Mouse (Mus musculus) myocyte (in vitro differentiated cells): Measurements from ENCODE around the gene Cfap206. TPM values are rescaled to one million over a fixed set of nuclear protein-coding genes. Genes with fewer than 3 reads are reported as not detected.

Experiments
- H3K27me3 ChIP-seq: one replicate; pipeline ENCODE4 v1.6.1; 2011; ENCODE audit not compliant: control insufficient read depth, insufficient read depth, insufficient read length
- H3K36me3 ChIP-seq: one replicate; pipeline ENCODE4 v1.6.1; 2011; ENCODE audit not compliant: control insufficient read depth, insufficient read depth
- H3K4me2 ChIP-seq: one replicate; pipeline ENCODE4 v1.6.1; 2011; ENCODE audit warnings: low read depth, control low read depth
- H3K4me3 ChIP-seq: one replicate; pipeline ENCODE4 v1.5.1; 2011; ENCODE audit warnings: mild to moderate bottlenecking, control low read depth, moderate library complexity
- H3K79me2 ChIP-seq: one replicate; pipeline ENCODE4 v1.6.1; 2011; ENCODE audit not compliant: control insufficient read depth, insufficient read depth
- H3ac ChIP-seq: one replicate; pipeline ENCODE4 v1.6.1; 2011; ENCODE audit not compliant: control insufficient read depth, insufficient read length
- CEBPB ChIP-seq: IDR thresholded peaks from 2 replicates; pipeline ENCODE4 v1.6.1; 2011; ENCODE audit warnings: mild to moderate bottlenecking, moderate library complexity; ENCODE audit not compliant: poor library complexity, insufficient read depth, severe bottlenecking
- E2F4 ChIP-seq: IDR thresholded peaks from one replicate; pipeline ENCODE4 v1.6.1; 2011; ENCODE audit warnings: mild to moderate bottlenecking, control low read depth, moderate library complexity; ENCODE audit not compliant: insufficient read depth
- MAX ChIP-seq: IDR thresholded peaks from one replicate; pipeline ENCODE4 v1.6.1; 2011; ENCODE audit warnings: low read depth, mild to moderate bottlenecking, control low read depth
- MYOD1 ChIP-seq, 3 experiments: IDR thresholded peaks; one replicate each; pipeline ENCODE4 v1.6.1; 2011; ENCODE audit warnings: control low read depth in 2 of 3, low read depth in 2 of 3, mild to moderate bottlenecking in 2 of 3, moderate library complexity in 1 of 3; ENCODE audit not compliant: insufficient read length in 2 of 3, control insufficient read depth in 1 of 3
- MYOG ChIP-seq, 3 experiments: IDR thresholded peaks; one replicate each; pipeline ENCODE4 v1.6.1; 2011; ENCODE audit warnings: control low read depth in 2 of 3, low read depth in 2 of 3, mild to moderate bottlenecking in 2 of 3; ENCODE audit not compliant: insufficient read length in 2 of 3, control insufficient read depth in 1 of 3, insufficient read depth in 1 of 3
- POLR2A ChIP-seq: IDR thresholded peaks from one replicate; pipeline ENCODE4 v1.6.1; 2011; ENCODE audit warnings: low read depth, mild to moderate bottlenecking, control low read depth, moderate library complexity; ENCODE audit not compliant: insufficient read length
- POLR2AphosphoS2 ChIP-seq: IDR thresholded peaks from one replicate; pipeline ENCODE4 v1.6.1; 2011; ENCODE audit warnings: low read depth, control low read depth; ENCODE audit not compliant: insufficient read length
- REST ChIP-seq: IDR thresholded peaks from one replicate; pipeline ENCODE4 v1.6.1; 2011; ENCODE audit warnings: mild to moderate bottlenecking, control low read depth, moderate library complexity; ENCODE audit not compliant: insufficient read depth, insufficient read length
- SRF ChIP-seq: IDR thresholded peaks from one replicate; pipeline ENCODE4 v1.6.1; 2011; ENCODE audit warnings: low read depth; ENCODE audit not compliant: control insufficient read depth, insufficient read length
- TCF12 ChIP-seq: IDR thresholded peaks from one replicate; pipeline ENCODE4 v1.6.1; 2011; ENCODE audit warnings: mild to moderate bottlenecking, control low read depth; ENCODE audit not compliant: poor library complexity, insufficient read depth, severe bottlenecking
- TCF3 ChIP-seq: IDR thresholded peaks from one replicate; pipeline ENCODE4 v1.6.1; 2011; ENCODE audit warnings: low read depth, control low read depth; ENCODE audit not compliant: insufficient read length
- USF1 ChIP-seq: IDR thresholded peaks from one replicate; pipeline ENCODE4 v1.6.1; 2011; ENCODE audit warnings: low read depth, mild to moderate bottlenecking, control low read depth, moderate library complexity
- polyA plus RNA-seq: library from polyadenylated mRNA; unstranded; fragments of >200 nt; fragmentation: generic; extraction: Trizol; gene quantifications from one replicate; pipeline ENCODE4 v1.2.1, GENCODE M21; 2012; ENCODE audit warnings: missing spikeins

Gene Cfap206
- polyA plus RNA-seq, 1 experiment = 0.05 TPM

DNA sequence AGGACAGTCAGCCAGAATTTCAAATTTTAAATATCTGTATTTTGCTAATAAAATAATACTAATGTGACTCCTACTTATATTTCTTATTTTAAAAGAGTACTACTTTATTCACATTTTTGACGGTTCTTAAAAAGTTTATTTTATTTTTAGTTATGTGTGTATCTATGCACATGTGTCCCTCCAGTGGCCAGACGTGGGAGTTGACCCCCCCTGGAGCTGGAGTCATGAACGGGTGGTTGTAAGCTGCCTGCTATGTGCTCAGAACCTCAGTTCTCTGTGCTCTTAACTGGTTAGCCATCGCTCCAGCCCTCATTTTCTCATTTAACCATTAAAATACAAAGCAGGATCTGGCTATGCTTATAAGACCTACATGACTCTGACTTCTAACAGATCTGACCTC, 27.0 kb downstream of the Cfap206 start:
- peaks cover 4% of the 10 kb centered on the region for H3K27me3 ChIP-seq
- no peak overlapping the region for H3K4me2 ChIP-seq
- H3K79me2 ChIP-seq = no peaks in the 10 kb centered on the region
- H3K36me3 ChIP-seq = no peaks in the 10 kb centered on the region
- no peak overlapping the region for H3ac ChIP-seq
- TF ChIP-seq POLR2AphosphoS2 = no peak
- no peak for TF ChIP-seq MYOD1 (IDR thresholded peaks at IDR 0.05; ENCODE audit: control insufficient read depth in 1 of 3, insufficient read length in 2 of 3, low read depth in 2 of 3)
- no peak for TF ChIP-seq SRF
- TF ChIP-seq CEBPB = no peak
- no peak overlapping the region for H3K4me3 ChIP-seq

DNA sequence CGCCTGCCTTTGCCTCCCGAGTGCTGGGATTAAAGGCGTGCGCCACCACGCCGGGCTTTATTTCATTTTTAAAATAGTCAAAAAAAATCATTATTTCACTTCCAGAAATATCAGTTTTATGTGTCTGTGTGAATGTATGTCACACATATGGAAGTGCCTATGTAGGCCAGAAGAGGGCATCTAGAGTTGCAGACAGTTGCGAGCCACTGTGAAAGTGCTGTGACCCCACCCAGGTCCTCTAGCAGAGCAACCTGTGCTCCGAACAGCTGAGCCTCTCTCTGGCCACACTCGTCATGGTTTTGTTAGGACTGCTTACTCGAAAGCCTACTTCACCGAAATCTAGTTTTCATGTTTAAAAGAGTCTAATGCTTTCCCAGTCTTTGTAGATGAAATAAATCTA, 27.8 kb downstream of the Cfap206 start:
- Histone ChIP-seq H3K79me2 (no peaks in the 10 kb centered on the region), H3K27me3 (peaks cover 4% of the 10 kb centered on the region), H3K4me2 (no peak overlapping the region), H3K4me3 (no peak overlapping the region), H3ac (no peak overlapping the region), H3K36me3 (no peaks in the 10 kb centered on the region)
- TF ChIP-seq POLR2A = no peak
- TF ChIP-seq POLR2AphosphoS2 = no peak
- TF ChIP-seq REST = no peak
- no peak for TF ChIP-seq TCF3

DNA sequence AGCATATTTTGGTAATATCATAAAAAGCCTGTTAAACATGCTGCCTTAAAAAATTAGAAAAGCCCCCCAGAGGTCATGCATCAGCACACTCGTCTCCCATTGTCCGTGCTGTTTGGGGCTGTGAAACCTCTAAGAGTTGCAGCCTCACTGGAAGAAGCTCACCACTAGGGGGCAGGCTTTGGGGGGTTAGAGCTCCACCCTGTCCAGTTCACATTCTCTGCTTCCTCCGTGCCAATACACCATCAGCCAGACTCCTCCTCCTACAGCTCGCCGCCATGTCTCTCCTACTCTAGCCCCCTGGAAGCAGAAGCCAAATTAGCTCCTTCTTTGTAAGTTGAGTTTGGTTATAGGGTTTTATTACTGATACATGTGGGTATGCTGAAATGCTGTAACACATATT, 28.5 kb downstream of the Cfap206 start:
- Histone ChIP-seq H3K4me3 (no peak overlapping the region), H3ac (no peak overlapping the region), H3K4me2 (no peak overlapping the region), H3K79me2 (no peaks in the 10 kb centered on the region), H3K27me3 (peaks cover 4% of the 10 kb centered on the region), H3K36me3 (no peaks in the 10 kb centered on the region)
- TF ChIP-seq POLR2A (no peak), TCF3 (no peak), CEBPB (no peak), POLR2AphosphoS2 (no peak), SRF (no peak), MYOG (IDR thresholded peaks at IDR 0.05; ENCODE audit: control insufficient read depth in 1 of 3, insufficient read depth in 1 of 3, insufficient read length in 2 of 3, low read depth in 2 of 3) (no peak), TCF12 (no peak), MYOD1 (IDR thresholded peaks at IDR 0.05; ENCODE audit: control insufficient read depth in 1 of 3, insufficient read length in 2 of 3, low read depth in 2 of 3) (no peak), REST (no peak), MAX (no peak)

DNA sequence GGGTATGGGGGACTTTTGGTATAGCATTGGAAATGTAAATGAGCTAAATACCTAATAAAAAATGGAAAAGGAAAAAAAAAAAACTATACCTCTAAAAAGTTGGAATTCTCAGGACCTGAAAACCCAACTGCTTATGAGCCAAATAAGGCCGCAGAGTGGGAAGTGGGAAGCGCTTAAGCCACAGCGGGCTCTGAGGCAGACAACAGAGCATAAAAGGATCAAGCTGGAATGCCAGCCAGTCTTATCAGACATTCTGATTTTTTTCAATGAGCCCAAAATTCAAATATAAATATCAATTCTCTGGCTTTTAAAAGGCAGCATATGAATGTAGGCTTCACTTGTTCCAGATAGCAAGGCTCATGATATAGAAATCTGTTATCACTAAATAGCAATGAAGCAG, 42.0 kb downstream of the Cfap206 start:
- Histone ChIP-seq H3K4me2 (no peak overlapping the region), H3K36me3 (no peaks in the 10 kb centered on the region)

DNA sequence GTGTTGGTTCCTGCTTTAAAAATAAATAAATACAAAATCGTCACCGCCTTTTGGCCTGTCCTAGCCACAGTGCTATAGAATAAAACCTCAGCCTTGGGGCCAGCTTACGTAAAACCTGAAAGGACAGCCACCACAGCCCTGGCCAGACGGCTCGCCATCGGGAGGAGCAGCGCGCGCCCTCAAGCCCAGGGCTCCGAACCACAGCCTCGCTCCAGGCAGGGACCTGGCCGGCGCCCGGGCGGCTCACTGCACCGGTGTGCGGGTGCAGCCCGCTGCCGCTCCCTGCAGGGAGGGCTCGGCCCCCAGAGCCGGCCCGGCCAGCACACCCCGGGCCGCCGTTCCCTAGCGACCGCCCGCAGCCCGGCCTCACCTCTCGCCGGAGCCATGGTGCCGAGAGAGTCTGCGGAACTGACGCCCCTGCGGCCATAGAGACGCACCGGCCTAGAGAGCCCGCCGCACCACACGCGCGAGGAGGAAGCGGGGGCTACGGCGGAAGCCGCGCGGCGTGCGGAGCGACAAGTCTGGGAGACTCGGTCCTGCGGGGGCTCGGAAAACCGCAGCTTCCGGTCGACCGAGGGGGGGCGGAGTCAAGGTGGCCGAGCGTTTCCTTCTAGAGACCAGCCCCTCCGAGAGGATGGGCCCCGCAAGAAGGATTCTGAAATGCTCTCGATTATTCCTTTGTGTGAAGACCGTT, 43.0 kb downstream of the Cfap206 start, which contains the start of gene Slc35a1:
Gene Slc35a1 (minus strand): TSS at position 565 of the 694 bp plus-strand sequence.
- Histone ChIP-seq H3K79me2 (peaks cover 6% of the 10 kb centered on the region), H3K27me3 (no peaks in the 10 kb centered on the region), H3K4me3 (peak within 1 kb of the TSS; percentile 46), H3K36me3 (no peaks in the 10 kb centered on the region), H3ac (peak within 1 kb of the TSS; percentile 11), H3K4me2 (peak within 1 kb of the TSS; percentile 78)
- no peak for TF ChIP-seq REST
- peak; percentile 4 for TF ChIP-seq E2F4
- TF ChIP-seq CEBPB = no peak
- TF ChIP-seq TCF12 = no peak
- no peak for TF ChIP-seq MYOD1 (IDR thresholded peaks at IDR 0.05; ENCODE audit: control insufficient read depth in 1 of 3, insufficient read length in 2 of 3, low read depth in 2 of 3)
- no peak for TF ChIP-seq TCF3
- TF ChIP-seq USF1 = no peak
- TF ChIP-seq POLR2A = peak; percentile 70
- TF ChIP-seq MYOG (IDR thresholded peaks at IDR 0.05; ENCODE audit: control insufficient read depth in 1 of 3, insufficient read depth in 1 of 3, insufficient read length in 2 of 3, low read depth in 2 of 3) = peak in 1 of 3 experiments; percentile 43
- no peak for TF ChIP-seq MAX
- no peak for TF ChIP-seq SRF
- TF ChIP-seq POLR2AphosphoS2 = peak; percentile 81

More for the DNA sequence above, 42.0 kb downstream of the Cfap206 start:
- Histone ChIP-seq H3K79me2 (peaks cover 6% of the 10 kb centered on the region), H3K27me3 (no peaks in the 10 kb centered on the region), H3ac (no peak overlapping the region), H3K4me3 (peak overlapping the region; percentile 46)
- TF ChIP-seq MYOG (IDR thresholded peaks at IDR 0.05; ENCODE audit: control insufficient read depth in 1 of 3, insufficient read depth in 1 of 3, insufficient read length in 2 of 3, low read depth in 2 of 3) (no peak), TCF12 (no peak), USF1 (no peak), SRF (no peak), CEBPB (no peak), MAX (no peak), TCF3 (no peak), E2F4 (no peak)
